Mouse (Mus musculus): ENCODE measurements at regions not wholly inside any gene's neighbourhood (a gene's known extent, or its start where the extent isn't known, plus 50 kb on each side); places are given as distances from the start of the nearest gene placed in this dataset.
"Not testable (repeated sequence)": the region's sequence is repeated elsewhere in the genome, so short reads cannot be mapped to it uniquely, and the experiment has no call there.

DNA sequence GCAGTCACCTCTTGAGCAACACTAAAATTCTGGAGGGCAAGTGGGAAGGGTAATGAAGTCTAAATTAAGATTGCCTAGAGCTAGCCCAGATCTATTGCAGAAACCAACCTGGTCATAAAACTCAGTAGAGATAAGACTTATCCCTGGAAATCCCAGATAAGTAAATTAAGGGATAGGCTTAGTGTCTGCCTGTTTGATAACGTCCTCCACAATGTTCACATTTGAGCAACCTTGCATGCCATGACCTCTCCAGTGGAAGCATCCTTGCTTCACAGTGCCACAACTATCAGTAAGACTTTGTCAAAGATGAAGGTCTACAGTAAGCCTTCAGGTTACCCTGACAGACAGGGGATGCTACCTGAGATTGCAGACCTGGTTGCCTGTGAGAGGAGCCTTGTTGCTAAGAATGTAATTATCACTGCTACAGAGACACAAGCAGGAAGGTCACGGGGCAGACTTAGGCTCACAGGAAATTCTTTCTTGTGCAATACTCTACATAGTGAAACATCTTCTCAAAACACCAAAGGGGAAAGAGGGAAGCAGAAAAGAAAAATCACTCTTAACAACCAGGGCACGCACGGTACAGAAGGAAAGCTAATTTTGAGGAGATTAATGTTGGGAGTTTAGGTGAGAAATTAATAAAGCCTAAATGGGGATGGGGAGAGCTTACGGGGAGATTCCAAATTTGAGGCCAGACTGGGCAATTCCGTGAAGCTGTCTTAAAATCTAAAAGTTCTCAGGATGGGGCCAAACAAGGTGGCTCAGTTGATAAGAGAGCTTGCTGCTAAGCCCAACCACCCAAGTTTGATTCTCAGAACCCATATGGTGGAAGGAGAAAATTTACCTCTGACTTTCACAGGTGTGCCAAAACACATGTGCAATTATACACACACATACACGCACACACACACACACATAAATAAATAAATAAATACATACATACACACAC is 56.9 kb upstream of the Prdm9 start:
- DNase-seq = no peak
- intact Hi-C loops (cut with DNase I) = loop anchor here (5.0 kb wide), 1 partner anchor 81 kb away; the partner anchor contains the start of gene Chd1
- no peak for TF ChIP-seq CTCF (IDR thresholded peaks at IDR 0.05)
- Histone ChIP-seq H3K4me3 (no peak overlapping the region), H3K27ac (no peak overlapping the region)

DNA sequence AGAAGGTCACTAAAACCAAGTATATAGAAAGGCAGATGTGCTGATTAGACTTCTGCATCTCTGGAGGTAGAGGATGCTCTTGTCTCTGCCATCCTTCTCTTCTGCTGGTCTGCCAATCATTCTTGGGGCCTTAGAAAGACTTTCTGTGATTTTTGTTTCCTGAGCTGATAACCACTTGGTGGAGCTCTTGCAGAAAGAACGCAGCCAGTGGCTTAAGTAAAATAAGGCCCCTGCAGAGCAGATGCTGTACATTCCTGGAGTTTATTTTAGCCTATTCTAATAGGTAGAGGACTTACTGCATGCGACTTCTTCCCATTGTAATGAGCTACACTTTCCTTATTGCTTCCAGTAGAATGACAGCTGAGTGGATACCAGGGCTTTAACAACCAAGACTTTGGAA is 58.8 kb upstream of the Prdm9 start:
- no peak overlapping the region for H3K4me3 ChIP-seq
- DNase-seq = no peak
- H3K27ac ChIP-seq = no peak overlapping the region
- intact Hi-C loops (cut with DNase I) = loop anchor here (2.0 to 5.0 kb wide), 2 partner anchors 79 to 102 kb away; partner anchors contain the start of gene Chd1
- peak; percentile 74 for TF ChIP-seq CTCF (IDR thresholded peaks at IDR 0.05)

- intact Hi-C loops (cut with DNase I) = no loop called here
- DNase-seq = no peak
- no peak overlapping the region for H3K27ac ChIP-seq
- no peak for TF ChIP-seq CTCF (IDR thresholded peaks at IDR 0.05)
- H3K4me3 ChIP-seq = peak overlapping the region; percentile 62; the same call in 1 of the 2 replicates
Measured at GRCm38 (mm10) chr17:15630792-15631191, 66.6 kb upstream of the Prdm9 start.

DNA sequence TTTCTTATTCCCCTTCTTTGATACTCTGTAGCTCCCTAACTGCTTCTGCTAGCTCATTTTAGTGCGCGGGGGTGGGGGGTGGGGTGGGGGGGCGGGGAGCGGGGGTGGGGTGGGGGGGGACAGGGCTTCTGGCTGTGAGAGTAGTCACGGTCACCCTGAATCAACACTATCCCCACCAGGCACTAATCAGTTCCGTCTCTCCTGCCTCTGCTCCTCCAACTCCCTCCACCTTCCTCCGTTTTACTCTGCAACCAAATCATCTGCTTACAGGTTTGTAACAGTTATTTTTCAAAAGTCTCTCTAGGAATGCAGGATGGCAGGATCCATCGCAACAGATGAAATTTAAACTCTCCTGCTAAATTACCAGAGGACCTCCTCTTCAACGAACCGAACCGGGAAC is 67.5 kb upstream of the Prdm9 start:
- H3K27ac ChIP-seq = no peak overlapping the region
- peak overlapping the region; percentile 62 for H3K4me3 ChIP-seq
- no peak for TF ChIP-seq CTCF (IDR thresholded peaks at IDR 0.05)
- no peak for DNase-seq
- intact Hi-C loops (cut with DNase I) = no loop called here

DNA sequence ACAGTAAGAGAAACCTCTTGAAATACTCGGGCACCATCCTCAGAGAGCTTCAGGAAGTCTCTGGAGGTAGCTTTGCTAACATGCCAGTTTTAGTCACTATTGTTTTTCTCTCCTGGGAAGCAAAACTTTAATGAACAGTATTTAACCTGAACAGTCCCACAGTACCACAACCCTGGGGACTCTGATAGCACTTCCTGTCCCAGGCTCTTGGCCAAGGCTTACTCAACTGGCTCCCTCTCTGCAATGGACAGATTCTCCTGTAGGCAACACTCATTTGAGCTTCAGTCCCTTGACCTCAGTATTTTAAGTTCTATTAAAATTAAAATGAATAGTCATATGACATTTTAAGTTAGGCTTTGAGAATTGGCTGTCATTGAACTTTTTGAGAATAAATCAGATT is 67.9 kb upstream of the Prdm9 start:
- peak overlapping the region; percentile 62 for H3K4me3 ChIP-seq
- DNase-seq = peak; percentile 38
- no peak for TF ChIP-seq CTCF (IDR thresholded peaks at IDR 0.05)
- H3K27ac ChIP-seq = no peak overlapping the region
- intact Hi-C loops (cut with DNase I) = no loop called here

GRCm38 (mm10) chr17:15639111-15639865 is 65.5 kb upstream of the Chd1 start:
- DNase-seq; H3K27ac ChIP-seq; H3K4me3 ChIP-seq; intact Hi-C loops (cut with DNase I): not testable (repeated sequence)

GRCm38 (mm10) chr17:15640776-15641175 is 64.0 kb upstream of the Chd1 start:
- Histone ChIP-seq H3K27ac (no peak overlapping the region), H3K4me3 (no peak overlapping the region)
- intact Hi-C loops (cut with DNase I) = no loop called here
- TF ChIP-seq CTCF (IDR thresholded peaks at IDR 0.05) = no peak
- no peak for DNase-seq

DNA sequence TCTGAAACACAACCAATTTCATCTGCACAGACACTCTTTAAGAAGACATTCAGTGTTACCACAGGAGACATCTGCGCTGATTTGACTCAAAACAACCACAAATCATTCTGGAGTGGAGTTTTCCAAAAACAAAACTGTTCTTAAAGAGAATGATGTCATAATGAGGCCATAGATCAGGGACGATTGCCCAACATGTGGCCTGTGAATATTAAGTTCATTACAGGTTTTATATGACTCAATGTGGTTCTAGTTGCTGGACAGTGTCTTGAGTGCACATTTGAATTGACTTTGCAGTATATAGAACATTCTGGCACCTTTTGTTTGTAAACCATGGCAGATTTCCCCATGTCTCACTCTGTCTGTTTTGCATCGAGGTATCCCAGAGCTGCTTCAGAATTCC is 63.0 kb upstream of the Chd1 start:
- DNase-seq = no peak
- no peak overlapping the region for H3K27ac ChIP-seq
- intact Hi-C loops (cut with DNase I) = no loop called here
- H3K4me3 ChIP-seq = no peak overlapping the region
- no peak for TF ChIP-seq CTCF (IDR thresholded peaks at IDR 0.05)

DNA sequence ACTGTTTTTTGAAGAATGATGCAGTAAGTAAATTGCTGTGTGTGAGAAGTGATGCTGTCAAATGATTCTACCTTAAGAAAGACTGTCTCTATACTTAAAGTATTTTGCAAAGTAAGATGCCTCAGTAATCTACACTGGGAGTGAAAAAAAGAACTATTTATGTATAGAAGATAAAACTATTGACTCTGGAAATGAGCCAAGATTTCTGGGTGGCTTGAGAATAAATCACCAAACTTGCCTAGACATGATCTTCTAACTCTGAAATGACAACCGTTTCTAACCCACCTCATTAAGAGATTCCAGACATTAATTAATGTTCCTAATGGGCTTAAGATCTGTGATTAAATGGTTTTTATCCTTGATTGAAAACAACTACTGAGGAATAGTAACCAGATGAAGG is 58.0 kb upstream of the Chd1 start:
- DNase-seq = no peak
- intact Hi-C loops (cut with DNase I) = no loop called here
- no peak overlapping the region for H3K4me3 ChIP-seq
- no peak for TF ChIP-seq CTCF (IDR thresholded peaks at IDR 0.05)
- no peak overlapping the region for H3K27ac ChIP-seq

DNA sequence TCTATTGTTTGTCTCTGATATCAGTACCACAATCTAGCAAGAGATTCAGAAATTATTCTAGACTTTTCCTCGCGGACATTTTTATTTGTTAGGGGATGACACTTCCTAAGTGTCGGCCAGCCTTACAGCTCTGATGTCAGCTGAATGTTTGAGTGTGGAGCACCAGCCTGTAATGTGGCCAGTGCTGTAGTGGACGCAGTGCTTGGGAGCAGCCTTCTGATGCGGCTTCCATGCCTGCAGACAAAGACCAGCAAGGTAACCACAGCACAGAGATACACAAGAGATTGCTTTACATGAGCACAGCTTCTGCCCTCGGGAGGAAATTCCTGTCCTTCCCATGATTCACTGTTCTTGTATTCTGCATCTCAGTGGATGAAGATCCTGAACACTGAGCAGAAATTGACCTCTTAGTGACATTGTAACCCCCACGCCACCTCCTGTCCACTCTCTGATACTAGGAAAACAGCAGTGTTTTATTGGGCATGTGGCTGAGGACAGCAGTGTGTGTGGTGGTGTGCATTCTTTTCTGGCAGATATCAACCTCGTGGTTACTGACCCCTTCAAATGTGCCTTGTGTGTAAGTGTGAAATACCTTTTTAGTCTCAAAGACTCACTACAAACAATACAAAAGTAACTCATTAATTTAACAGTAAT is 54.6 kb upstream of the Chd1 start:
- H3K27ac ChIP-seq = no peak overlapping the region
- no peak for TF ChIP-seq CTCF (IDR thresholded peaks at IDR 0.05)
- intact Hi-C loops (cut with DNase I) = no loop called here
- no peak for DNase-seq
- H3K4me3 ChIP-seq = peak overlapping the region; percentile 11; the same call in 1 of the 2 replicates

GRCm38 (mm10) chr17:15651869-15652268 is 52.9 kb upstream of the Chd1 start:
- no peak for DNase-seq
- Histone ChIP-seq H3K4me3 (no peak overlapping the region), H3K27ac (no peak overlapping the region)
- no peak for TF ChIP-seq CTCF (IDR thresholded peaks at IDR 0.05)
- intact Hi-C loops (cut with DNase I) = no loop called here
